Mouse (Mus musculus): ENCODE data around the gene Hmgcs1. TPM values are rescaled to one million over a fixed set of nuclear protein-coding genes. Genes with fewer than 3 reads are reported as not detected.

Hmgcs1 gene
- total and polyA plus RNA-seq, 2 experiments from 2014 or later: 404 to 452 TPM

DNA sequence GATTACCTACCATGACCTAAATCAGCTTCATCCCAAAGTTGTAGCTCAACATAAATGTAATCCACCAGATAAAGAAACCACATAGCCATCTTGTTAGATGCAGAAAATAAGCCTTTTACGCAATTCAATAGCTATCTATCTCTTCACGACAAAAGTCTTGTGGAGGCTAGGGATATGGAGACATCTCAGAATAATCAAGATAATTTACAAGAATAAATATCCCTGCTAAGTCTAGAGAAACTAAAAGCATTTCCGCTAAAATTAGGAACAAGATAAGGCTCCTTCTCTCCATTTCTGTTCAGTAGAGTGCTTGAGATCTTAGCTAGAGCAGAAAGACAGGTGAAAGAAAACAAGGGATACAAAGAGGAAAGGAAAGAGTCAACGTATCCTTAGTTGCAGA, 56.8 kb downstream of the Hmgcs1 start:
- DNase-seq: no peak
- H3K9me3 ChIP-seq (ENCODE audit: low read length): no peaks in the 10 kb centered on the region
- no peak overlapping the region for H3K9ac ChIP-seq
- no peak for TF ChIP-seq CTCF (IDR thresholded peaks at IDR 0.05; ENCODE audit: low read depth)
- H3K4me2 ChIP-seq (ENCODE audit: low read depth): no peak overlapping the region
- H3K27ac ChIP-seq (ENCODE audit: low read depth, low read length): no peak overlapping the region
- no peak overlapping the region for H3K4me3 ChIP-seq (ENCODE audit: low read depth, low read length)
- WGBS: 94% methylated on average over 4 of the region's 4 CpGs
- no peak for ATAC-seq
- H3K27me3 ChIP-seq (ENCODE audit: insufficient read depth, low read length): no peaks in the 10 kb centered on the region
- no peaks in the 10 kb centered on the region for H3K36me3 ChIP-seq (ENCODE audit: insufficient read depth)
- peaks cover 11% of the 10 kb centered on the region; the same call in 1 of the 2 replicates for H3K4me1 ChIP-seq (ENCODE audit: insufficient read depth)

GRCm38 (mm10) chr13:119753859-119754634, 63.9 kb downstream of the Hmgcs1 start:
- H3K4me2 ChIP-seq (ENCODE audit: low read depth): peak overlapping the region; percentile 91
- WGBS: 12% methylated on average over 9 of the region's 9 CpGs
- H3K36me3 ChIP-seq (ENCODE audit: insufficient read depth): no peaks in the 10 kb centered on the region
- H3K4me3 ChIP-seq (ENCODE audit: low read depth, low read length): 0 out of 2 replicates have a peak overlapping the region, but pooled peaks have one; percentile 48
- TF ChIP-seq CTCF (IDR thresholded peaks at IDR 0.05; ENCODE audit: low read depth): no peak
- DNase-seq (peak; percentile 68), ATAC-seq (peak; percentile 37)
- no peaks in the 10 kb centered on the region for H3K27me3 ChIP-seq (ENCODE audit: insufficient read depth, low read length)
- no peaks in the 10 kb centered on the region for H3K9me3 ChIP-seq (ENCODE audit: low read length)
- peak overlapping the region; percentile 77; the same call in 1 of the 2 replicates for H3K27ac ChIP-seq (ENCODE audit: low read depth, low read length)
- H3K4me1 ChIP-seq (ENCODE audit: insufficient read depth): peaks cover 5% of the 10 kb centered on the region; the same call in 1 of the 2 replicates
- no peak overlapping the region; the same call in 1 of the 2 replicates for H3K9ac ChIP-seq

GRCm38 (mm10) chr13:119754635-119755020, 64.4 kb downstream of the Hmgcs1 start:
- no peaks in the 10 kb centered on the region for H3K9me3 ChIP-seq (ENCODE audit: low read length)
- peak overlapping the region; percentile 48 for H3K4me3 ChIP-seq (ENCODE audit: low read depth, low read length)
- peak overlapping the region; percentile 91 for H3K4me2 ChIP-seq (ENCODE audit: low read depth)
- peaks cover 5% of the 10 kb centered on the region; the same call in 1 of the 2 replicates for H3K4me1 ChIP-seq (ENCODE audit: insufficient read depth)
- H3K36me3 ChIP-seq (ENCODE audit: insufficient read depth): no peaks in the 10 kb centered on the region
- peak overlapping the region; percentile 77; the same call in 1 of the 2 replicates for H3K27ac ChIP-seq (ENCODE audit: low read depth, low read length)
- H3K27me3 ChIP-seq (ENCODE audit: insufficient read depth, low read length): no peaks in the 10 kb centered on the region
- peak; percentile 17 for ATAC-seq
- no peak for TF ChIP-seq CTCF (IDR thresholded peaks at IDR 0.05; ENCODE audit: low read depth)
- 3% methylated on average over 3 of the region's 3 CpGs for WGBS
- DNase-seq: no peak
- H3K9ac ChIP-seq: peak overlapping the region; percentile 54

DNA sequence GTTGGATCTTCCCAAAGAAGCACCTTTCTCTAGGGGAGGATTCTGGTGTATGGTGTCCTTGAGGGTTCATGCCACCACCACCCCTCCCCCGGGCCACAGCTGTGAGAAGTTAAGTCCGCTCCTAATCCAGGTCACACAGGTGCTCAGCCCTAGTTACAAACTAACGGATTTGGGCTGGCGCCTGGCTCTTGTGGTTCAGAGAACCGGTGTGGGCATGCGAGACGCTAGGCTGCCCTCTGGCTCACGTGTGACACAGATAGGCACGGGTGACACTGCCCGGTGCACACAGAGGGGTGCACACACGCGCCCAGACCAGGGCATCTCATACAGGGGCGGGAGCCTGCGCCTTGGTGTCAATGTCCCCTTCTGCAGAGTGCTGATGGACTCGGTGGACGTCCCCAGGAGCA, 65.0 kb downstream of the Hmgcs1 start:
- peak; percentile 24 for ATAC-seq
- peak overlapping the region; percentile 77 for H3K27ac ChIP-seq (ENCODE audit: low read depth, low read length)
- under 1% methylated on average over 16 of the region's 16 CpGs for WGBS
- no peak for TF ChIP-seq CTCF (IDR thresholded peaks at IDR 0.05; ENCODE audit: low read depth)
- H3K27me3 ChIP-seq (ENCODE audit: insufficient read depth, low read length): no peaks in the 10 kb centered on the region
- peak overlapping the region; percentile 91 for H3K4me2 ChIP-seq (ENCODE audit: low read depth)
- no peaks in the 10 kb centered on the region for H3K9me3 ChIP-seq (ENCODE audit: low read length)
- H3K36me3 ChIP-seq (ENCODE audit: insufficient read depth): no peaks in the 10 kb centered on the region
- H3K9ac ChIP-seq: peak overlapping the region; percentile 54
- peak overlapping the region; percentile 48 for H3K4me3 ChIP-seq (ENCODE audit: low read depth, low read length)
- DNase-seq: no peak
- peaks cover 5% of the 10 kb centered on the region; the same call in 1 of the 2 replicates for H3K4me1 ChIP-seq (ENCODE audit: insufficient read depth)

GRCm38 (mm10) chr13:119755681-119756471, 65.7 kb downstream of the Hmgcs1 start, which contains the start of gene Nim1k:
Gene Nim1k, minus strand, starts transcription at chr13:119755882.
- H3K9me3 ChIP-seq (ENCODE audit: low read length): no peaks in the 10 kb centered on the region
- peak within 1 kb of the TSS; percentile 48 for H3K4me3 ChIP-seq (ENCODE audit: low read depth, low read length)
- H3K36me3 ChIP-seq (ENCODE audit: insufficient read depth): 0 out of 2 replicates have a peak, but pooled peaks cover under 1% of the 10 kb centered on the region
- peak; percentile 92 for ATAC-seq
- H3K4me2 ChIP-seq (ENCODE audit: low read depth): peak within 1 kb of the TSS; percentile 91
- under 1% methylated on average over 43 of the region's 43 CpGs for WGBS
- peaks cover 5% of the 10 kb centered on the region; the same call in 1 of the 2 replicates for H3K4me1 ChIP-seq (ENCODE audit: insufficient read depth)
- DNase-seq: peak; percentile 86
- peak; percentile 19 for TF ChIP-seq CTCF (IDR thresholded peaks at IDR 0.05; ENCODE audit: low read depth)
- H3K27me3 ChIP-seq (ENCODE audit: insufficient read depth, low read length): no peaks in the 10 kb centered on the region
- H3K9ac ChIP-seq: peak within 1 kb of the TSS; percentile 54
- peak within 1 kb of the TSS; percentile 77 for H3K27ac ChIP-seq (ENCODE audit: low read depth, low read length)

GRCm38 (mm10) chr13:119756831-119757230, 66.7 kb downstream of the Hmgcs1 start:
- no peak for TF ChIP-seq CTCF (IDR thresholded peaks at IDR 0.05; ENCODE audit: low read depth)
- ATAC-seq (no peak), DNase-seq (no peak)
- H3K36me3 ChIP-seq (ENCODE audit: insufficient read depth): 0 out of 2 replicates have a peak, but pooled peaks cover 9% of the 10 kb centered on the region
- WGBS: 44% methylated on average over 5 of the region's 5 CpGs
- H3K27me3 ChIP-seq (ENCODE audit: insufficient read depth, low read length): no peaks in the 10 kb centered on the region
- H3K27ac ChIP-seq (ENCODE audit: low read depth, low read length): peak overlapping the region; percentile 77; the same call in 1 of the 2 replicates
- H3K9ac ChIP-seq: no peak overlapping the region
- no peaks in the 10 kb centered on the region for H3K9me3 ChIP-seq (ENCODE audit: low read length)
- peaks cover 5% of the 10 kb centered on the region; the same call in 1 of the 2 replicates for H3K4me1 ChIP-seq (ENCODE audit: insufficient read depth)
- H3K4me3 ChIP-seq (ENCODE audit: low read depth, low read length): 0 out of 2 replicates have a peak overlapping the region, but pooled peaks have one; percentile 48
- H3K4me2 ChIP-seq (ENCODE audit: low read depth): peak overlapping the region; percentile 91; the same call in 1 of the 2 replicates

Other genes starting within 250 kb of the Hmgcs1 start
- 78.5 and 89.9 TPM in 2 replicates for gene 4833420G17Rik, start 227.6 kb upstream of the Hmgcs1 start, total RNA-seq (2014; rRNA removed)
- 58.0 and 63.6 TPM in 2 replicates for gene 4833420G17Rik, start 227.6 kb upstream of the Hmgcs1 start, polyA plus RNA-seq (2015; fragmentation: Nextera tagmentation; extraction: Ambion mirVana)
- 29.8 and 35.5 TPM in 2 replicates for gene Tmem267, start 202.3 kb upstream of the Hmgcs1 start, total RNA-seq (2014; rRNA removed)
- gene Tmem267, start 202.3 kb upstream of the Hmgcs1 start, polyA plus RNA-seq (2015; fragmentation: Nextera tagmentation; extraction: Ambion mirVana): 2.5 and 5.3 TPM in 2 replicates
- 7.9 and 8.2 TPM in 2 replicates for gene 3110070M22Rik, start 202.0 kb upstream of the Hmgcs1 start, total RNA-seq (2014; rRNA removed)
- gene 3110070M22Rik, start 202.0 kb upstream of the Hmgcs1 start, polyA plus RNA-seq (2015; fragmentation: Nextera tagmentation; extraction: Ambion mirVana): 1.7 and 2.7 TPM in 2 replicates
- 3.3 and 4.5 TPM in 2 replicates for gene Ccl28, start 66.6 kb upstream of the Hmgcs1 start, total RNA-seq (2014; rRNA removed)
- gene Ccl28, start 66.6 kb upstream of the Hmgcs1 start, polyA plus RNA-seq (2015; fragmentation: Nextera tagmentation; extraction: Ambion mirVana): 0.09 and 0.22 TPM in 2 replicates
- gene Nim1k, start 65.5 kb downstream of the Hmgcs1 start, total RNA-seq (2014; rRNA removed): 11.2 and 11.3 TPM in 2 replicates
- gene Nim1k, start 65.5 kb downstream of the Hmgcs1 start, polyA plus RNA-seq (2015; fragmentation: Nextera tagmentation; extraction: Ambion mirVana): 7.5 and 8.7 TPM in 2 replicates
- gene Zfp131, start 100.5 kb downstream of the Hmgcs1 start, total RNA-seq (2014; rRNA removed): 46.6 and 56.7 TPM in 2 replicates
- gene Zfp131, start 100.5 kb downstream of the Hmgcs1 start, polyA plus RNA-seq (2015; fragmentation: Nextera tagmentation; extraction: Ambion mirVana): 23.1 and 27.7 TPM in 2 replicates
- gene AF067063, start 139.8 kb downstream of the Hmgcs1 start, total RNA-seq (2014; rRNA removed): not detected in 2 replicates
- gene AF067063, start 139.8 kb downstream of the Hmgcs1 start, polyA plus RNA-seq (2015; fragmentation: Nextera tagmentation; extraction: Ambion mirVana): not detected in 2 replicates
- gene D13Ertd608e, start 145.6 kb downstream of the Hmgcs1 start, total RNA-seq (2014; rRNA removed): not detected in 2 replicates
- not detected in 2 replicates for gene D13Ertd608e, start 145.6 kb downstream of the Hmgcs1 start, polyA plus RNA-seq (2015; fragmentation: Nextera tagmentation; extraction: Ambion mirVana)
- gene Tcstv1, start 204.4 kb downstream of the Hmgcs1 start, total RNA-seq (2014; rRNA removed): not detected in 2 replicates
- gene Tcstv1, start 204.4 kb downstream of the Hmgcs1 start, polyA plus RNA-seq (2015; fragmentation: Nextera tagmentation; extraction: Ambion mirVana): not detected in 2 replicates
- not detected in 2 replicates for gene Gm21761, start 238.9 kb downstream of the Hmgcs1 start, total RNA-seq (2014; rRNA removed)
- gene Gm21761, start 238.9 kb downstream of the Hmgcs1 start, polyA plus RNA-seq (2015; fragmentation: Nextera tagmentation; extraction: Ambion mirVana): not detected in 2 replicates